Mouse (Mus musculus): ENCODE data around the gene Treml4.

GRCm38 (mm10) chr17:48249039-48249438, 15.1 kb upstream of the Treml4 start:
- TF ChIP-seq EP300 (IDR thresholded peaks at IDR 0.05; ENCODE audit: insufficient read depth, low read depth, low read length) (no peak), POLR2A (IDR thresholded peaks at IDR 0.05; ENCODE audit: insufficient read depth, low read length) (no peak)

Measured in ES-Bruce4 (cell line).